Mouse (Mus musculus): ENCODE measurements around the gene Sf3a1. TPM values are rescaled to one million over a fixed set of nuclear protein-coding genes. Genes with fewer than 3 reads are reported as not detected.

The Sf3a1 gene
- polyA plus RNA-seq, 1 experiment, result 24.7 TPM

GRCm38 (mm10) chr11:4116458-4117141 is 43.5 kb upstream of the Sf3a1 start:
- Histone ChIP-seq H3K36me3 (ENCODE audit: control insufficient read depth, insufficient read depth, low read length) (0 out of 2 replicates have a peak, but pooled peaks cover 1% of the 10 kb centered on the region), H3K4me1 (ENCODE audit: control insufficient read depth, insufficient read depth, insufficient read length, low read length) (peaks cover 28% of the 10 kb centered on the region), H3K4me3 (ENCODE audit: low read depth, low read length) (peak overlapping the region; percentile 78), H3K27me3 (ENCODE audit: control insufficient read depth, insufficient read depth, low read length) (no peaks in the 10 kb centered on the region), H3K27ac (ENCODE audit: insufficient read depth, low read depth, low read length) (peak overlapping the region; percentile 22; the same call in 1 of the 2 replicates)
- 27% methylated on average over 11 of the region's 11 CpGs for WGBS
- TF ChIP-seq POLR2A (IDR thresholded peaks at IDR 0.05; ENCODE audit: low read depth, low read length) (no peak), CTCF (IDR thresholded peaks at IDR 0.05; ENCODE audit: extremely low read depth, insufficient read length, insufficient replicate concordance, low read depth, low read length) (no peak)

GRCm38 (mm10) chr11:4117372-4118071 is 42.6 kb upstream of the Sf3a1 start:
- TF ChIP-seq CTCF (IDR thresholded peaks at IDR 0.05; ENCODE audit: extremely low read depth, insufficient read length, insufficient replicate concordance, low read depth, low read length) (peak; percentile 25; the same call in 1 of the 2 replicates), POLR2A (IDR thresholded peaks at IDR 0.05; ENCODE audit: low read depth, low read length) (no peak)
- Histone ChIP-seq H3K4me3 (ENCODE audit: low read depth, low read length) (peak overlapping the region; percentile 78), H3K4me1 (ENCODE audit: control insufficient read depth, insufficient read depth, insufficient read length, low read length) (peaks cover 23% of the 10 kb centered on the region), H3K27ac (ENCODE audit: insufficient read depth, low read depth, low read length) (peak overlapping the region; percentile 75), H3K36me3 (ENCODE audit: control insufficient read depth, insufficient read depth, low read length) (0 out of 2 replicates have a peak, but pooled peaks cover 1% of the 10 kb centered on the region), H3K27me3 (ENCODE audit: control insufficient read depth, insufficient read depth, low read length) (no peaks in the 10 kb centered on the region)
- WGBS, result 12% methylated on average over 3 of the region's 3 CpGs

- Histone ChIP-seq H3K27me3 (ENCODE audit: control insufficient read depth, insufficient read depth, low read length) (no peaks in the 10 kb centered on the region), H3K36me3 (ENCODE audit: control insufficient read depth, insufficient read depth, low read length) (0 out of 2 replicates have a peak, but pooled peaks cover 1% of the 10 kb centered on the region), H3K4me1 (ENCODE audit: control insufficient read depth, insufficient read depth, insufficient read length, low read length) (peaks cover 19% of the 10 kb centered on the region), H3K27ac (ENCODE audit: insufficient read depth, low read depth, low read length) (peak overlapping the region; percentile 75), H3K4me3 (ENCODE audit: low read depth, low read length) (peak overlapping the region; percentile 78)
- WGBS, result under 1% methylated on average over 41 of the region's 41 CpGs
- no peak for TF ChIP-seq CTCF (IDR thresholded peaks at IDR 0.05; ENCODE audit: extremely low read depth, insufficient read length, insufficient replicate concordance, low read depth, low read length)
- TF ChIP-seq POLR2A (IDR thresholded peaks at IDR 0.05; ENCODE audit: low read depth, low read length), result peak; percentile 84
These were observed 41.8 kb upstream of the Sf3a1 start for GRCm38 (mm10) chr11:4118081-4118921.

GRCm38 (mm10) chr11:4119635-4120034 is 40.5 kb upstream of the Sf3a1 start:
- Histone ChIP-seq H3K27ac (ENCODE audit: insufficient read depth, low read depth, low read length) (no peak overlapping the region), H3K36me3 (ENCODE audit: control insufficient read depth, insufficient read depth, low read length) (no peaks in the 10 kb centered on the region), H3K4me3 (ENCODE audit: low read depth, low read length) (no peak overlapping the region), H3K4me1 (ENCODE audit: control insufficient read depth, insufficient read depth, insufficient read length, low read length) (peaks cover 18% of the 10 kb centered on the region), H3K27me3 (ENCODE audit: control insufficient read depth, insufficient read depth, low read length) (no peaks in the 10 kb centered on the region)
- TF ChIP-seq CTCF (IDR thresholded peaks at IDR 0.05; ENCODE audit: extremely low read depth, insufficient read length, insufficient replicate concordance, low read depth, low read length) (no peak), POLR2A (IDR thresholded peaks at IDR 0.05; ENCODE audit: low read depth, low read length) (no peak)
- WGBS, result 67% methylated on average over 5 of the region's 5 CpGs

GRCm38 (mm10) chr11:4121691-4122090 is 38.5 kb upstream of the Sf3a1 start:
- WGBS, result 78% methylated on average over 3 of the region's 3 CpGs
- Histone ChIP-seq H3K27ac (ENCODE audit: insufficient read depth, low read depth, low read length) (no peak overlapping the region), H3K4me1 (ENCODE audit: control insufficient read depth, insufficient read depth, insufficient read length, low read length) (peaks cover 11% of the 10 kb centered on the region), H3K36me3 (ENCODE audit: control insufficient read depth, insufficient read depth, low read length) (no peaks in the 10 kb centered on the region), H3K27me3 (ENCODE audit: control insufficient read depth, insufficient read depth, low read length) (no peaks in the 10 kb centered on the region), H3K4me3 (ENCODE audit: low read depth, low read length) (no peak overlapping the region)
- no peak for TF ChIP-seq POLR2A (IDR thresholded peaks at IDR 0.05; ENCODE audit: low read depth, low read length)
- TF ChIP-seq CTCF (IDR thresholded peaks at IDR 0.05; ENCODE audit: extremely low read depth, insufficient read length, insufficient replicate concordance, low read depth, low read length), result no peak

GRCm38 (mm10) chr11:4122226-4122625 is 37.9 kb upstream of the Sf3a1 start:
- H3K27me3 ChIP-seq (ENCODE audit: control insufficient read depth, insufficient read depth, low read length), result no peaks in the 10 kb centered on the region
- peaks cover 8% of the 10 kb centered on the region; the same call in 1 of the 2 replicates for H3K4me1 ChIP-seq (ENCODE audit: control insufficient read depth, insufficient read depth, insufficient read length, low read length)
- H3K27ac ChIP-seq (ENCODE audit: insufficient read depth, low read depth, low read length), result no peak overlapping the region
- TF ChIP-seq CTCF (IDR thresholded peaks at IDR 0.05; ENCODE audit: extremely low read depth, insufficient read length, insufficient replicate concordance, low read depth, low read length), result no peak
- TF ChIP-seq POLR2A (IDR thresholded peaks at IDR 0.05; ENCODE audit: low read depth, low read length), result no peak
- 82% methylated on average over 5 of the region's 5 CpGs for WGBS
- no peak overlapping the region for H3K4me3 ChIP-seq (ENCODE audit: low read depth, low read length)
- no peaks in the 10 kb centered on the region for H3K36me3 ChIP-seq (ENCODE audit: control insufficient read depth, insufficient read depth, low read length)

Data from small intestine, adult 2 months (tissue).